Mouse (Mus musculus): ENCODE measurements at regions not wholly inside any gene's neighbourhood (a gene's known extent, or its start where the extent isn't known, plus 50 kb on each side); places are given as distances from the start of the nearest gene placed in this dataset.

DNA sequence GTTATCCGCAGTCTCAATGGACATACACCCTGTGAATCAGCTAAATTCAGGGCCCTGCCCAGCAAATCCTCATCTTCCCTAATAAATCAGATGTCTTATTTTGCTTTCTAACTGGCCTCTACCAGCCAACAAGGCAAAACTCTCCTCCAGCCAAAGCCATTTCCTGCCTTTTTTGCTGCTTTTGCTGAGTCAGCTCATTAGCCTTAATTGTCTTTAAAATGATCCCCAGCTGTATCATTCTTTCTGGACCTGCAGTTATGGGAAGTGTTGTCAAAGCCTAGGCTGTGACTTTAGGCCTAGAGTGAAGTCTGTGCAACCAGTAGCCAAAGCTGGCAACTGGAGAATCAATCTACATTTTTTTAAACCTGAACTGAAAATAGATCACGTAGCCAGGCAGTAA, 81.4 kb downstream of the Mtpn start:
- DNase-seq, result no peak

GRCm38 (mm10) chr6:35445007-35445406, 94.7 kb downstream of the Mtpn start:
- no peak for DNase-seq

DNA sequence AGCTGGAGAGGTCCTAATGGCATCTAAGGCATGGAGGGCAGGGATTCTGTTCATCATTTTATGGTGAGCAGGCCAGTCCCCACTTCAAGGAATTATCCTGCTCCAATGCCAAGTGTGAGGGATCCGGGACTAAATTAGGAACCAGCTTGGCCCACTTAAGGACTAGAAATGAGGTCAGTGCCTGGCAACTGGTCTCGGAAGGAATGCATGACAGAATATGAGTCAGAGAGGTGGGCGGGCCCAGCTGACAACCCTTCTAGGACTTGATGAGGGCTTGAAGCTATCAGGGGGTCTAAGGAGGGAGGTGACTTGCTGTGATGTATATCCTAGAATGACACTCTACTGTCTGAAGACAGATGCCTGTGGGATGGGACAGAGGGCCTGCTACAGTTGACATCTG, 100.4 kb upstream of the Fam180a start:
- DNase-seq, result no peak

DNA sequence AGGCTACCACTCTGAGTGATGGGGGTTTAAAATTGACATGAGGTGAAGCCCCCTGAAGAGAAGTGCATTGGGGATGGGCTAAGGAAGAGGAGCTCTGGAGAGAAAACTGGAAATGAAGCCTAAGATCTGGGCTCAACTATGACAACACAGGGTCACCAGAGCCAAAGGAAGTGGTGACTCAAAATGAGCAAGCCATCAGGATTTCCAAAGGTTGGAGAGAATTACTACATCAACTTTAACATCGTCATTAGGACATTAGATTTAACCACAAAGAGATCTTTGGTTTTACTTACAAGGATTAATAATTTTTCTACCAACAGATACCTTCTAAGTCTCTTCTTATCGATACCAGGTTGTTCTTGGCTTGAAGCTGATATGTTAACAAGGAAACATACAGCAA, 98.6 kb upstream of the Fam180a start:
- no peak for DNase-seq

DNA sequence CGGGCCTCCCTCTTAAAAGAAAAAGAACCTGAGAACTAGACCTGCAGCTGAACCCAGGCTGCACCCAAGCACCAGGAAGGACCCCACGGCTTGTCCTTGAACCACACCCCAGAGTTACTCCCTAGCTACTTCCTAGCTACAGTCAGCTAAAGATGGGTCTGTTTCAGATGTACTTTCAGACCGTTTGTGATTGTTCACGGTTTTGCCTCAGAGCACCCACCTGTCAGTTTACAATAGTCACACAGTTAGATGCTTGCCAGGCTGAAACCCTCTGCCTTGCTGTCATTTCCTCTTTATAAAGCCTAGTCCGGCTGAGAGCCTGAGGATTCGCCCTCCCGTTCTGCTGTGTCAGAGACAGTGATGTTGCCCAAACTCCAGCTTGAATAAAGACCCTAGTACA, 95.0 kb upstream of the Fam180a start:
- no peak for DNase-seq

GRCm38 (mm10) chr6:35405044-35405443, 79.1 kb upstream of the Fam180a start:
- DNase-seq, result no peak

- DNase-seq, result no peak
Measured at GRCm38 (mm10) chr6:35403341-35403910, 77.5 kb upstream of the Fam180a start.

DNA sequence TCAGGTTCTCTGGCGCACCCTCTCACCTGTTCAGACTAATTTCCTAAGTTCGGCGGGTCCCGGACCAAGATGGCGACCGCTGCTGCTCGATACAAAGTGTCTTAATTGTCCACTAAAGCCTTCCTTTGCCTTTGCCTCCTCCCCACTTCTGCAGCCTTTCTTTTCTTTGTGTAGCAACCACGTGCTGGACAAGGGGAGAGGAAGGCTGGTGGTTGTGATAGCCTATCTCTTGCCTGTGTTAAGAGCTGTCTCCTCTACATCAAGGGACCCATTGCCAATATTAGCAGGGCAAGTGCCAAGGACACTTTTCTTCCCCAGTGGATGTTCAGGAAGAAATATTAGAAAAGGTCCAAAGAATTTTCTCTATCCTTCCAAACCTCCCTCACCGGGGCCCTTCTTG, 69.8 kb upstream of the Fam180a start:
- DNase-seq, result no peak

DNA sequence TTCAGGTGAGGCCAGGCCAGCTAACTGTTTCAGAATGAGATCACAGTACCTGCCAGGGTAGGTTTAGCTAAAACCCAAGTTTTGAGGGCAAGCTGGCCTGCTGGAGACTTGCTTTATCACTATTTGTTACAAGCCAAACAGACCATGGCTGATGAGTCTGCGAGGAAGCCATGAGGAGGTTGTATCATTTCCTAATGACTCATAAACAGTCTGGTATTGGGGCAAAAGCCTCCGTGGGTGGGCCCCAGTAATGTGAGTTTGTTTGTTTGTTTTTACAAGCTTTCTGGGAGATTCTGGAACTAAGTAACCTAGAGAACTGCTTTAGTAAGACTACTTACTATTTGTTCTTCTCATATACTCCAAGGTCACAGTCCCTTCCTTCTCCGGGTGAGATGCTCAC, 62.9 kb upstream of the Fam180a start:
- DNase-seq, result no peak

- DNase-seq, result no peak
Measured at GRCm38 (mm10) chr6:35381536-35381935, 55.6 kb upstream of the Fam180a start.

DNA sequence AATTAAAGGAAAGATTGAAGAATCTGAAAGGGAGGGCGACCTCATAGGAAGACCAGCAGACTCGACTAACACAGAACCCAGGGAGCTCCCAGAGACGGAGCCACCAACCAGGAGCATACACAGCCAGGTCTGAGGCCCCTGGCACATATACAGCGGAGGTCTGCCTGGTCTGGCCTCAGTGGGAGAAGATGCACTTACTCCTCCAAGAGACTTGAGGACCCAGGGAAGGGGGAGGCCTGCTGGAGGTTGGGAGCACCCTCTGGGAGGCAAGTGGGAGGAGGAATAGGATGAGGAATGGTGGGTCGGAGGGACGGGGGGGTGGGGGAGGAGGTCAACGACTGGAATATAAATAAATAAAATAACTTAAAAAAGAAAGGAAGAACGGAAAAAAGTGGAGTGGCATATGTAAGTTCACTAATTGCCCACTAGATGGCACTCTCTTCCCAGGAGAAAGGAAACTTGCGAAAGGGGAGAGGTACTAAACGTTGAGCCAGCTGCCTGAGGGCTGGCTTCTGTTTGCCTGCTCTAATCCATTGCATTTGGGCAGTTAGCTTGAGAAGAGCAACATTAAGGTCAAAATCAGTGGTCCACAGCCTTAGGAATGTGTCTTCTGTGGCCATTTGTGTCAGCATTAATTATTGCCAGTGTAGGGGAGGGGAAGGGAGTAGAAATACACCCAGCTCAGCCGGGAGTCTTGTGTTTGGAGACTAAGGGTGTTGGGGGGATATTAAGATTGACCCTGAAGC, 55.0 kb upstream of the Fam180a start:
- peak; percentile 38 to 39 for DNase-seq

- peak; percentile 85 to 90 for DNase-seq
Measured at GRCm38 (mm10) chr6:35379890-35380289, 53.9 kb upstream of the Fam180a start.

- no peak for DNase-seq
Measured at GRCm38 (mm10) chr6:35378851-35379250, 52.9 kb upstream of the Fam180a start.

- DNase-seq, result no peak
Measured at GRCm38 (mm10) chr6:35377535-35377934, 51.6 kb upstream of the Fam180a start.

DNA sequence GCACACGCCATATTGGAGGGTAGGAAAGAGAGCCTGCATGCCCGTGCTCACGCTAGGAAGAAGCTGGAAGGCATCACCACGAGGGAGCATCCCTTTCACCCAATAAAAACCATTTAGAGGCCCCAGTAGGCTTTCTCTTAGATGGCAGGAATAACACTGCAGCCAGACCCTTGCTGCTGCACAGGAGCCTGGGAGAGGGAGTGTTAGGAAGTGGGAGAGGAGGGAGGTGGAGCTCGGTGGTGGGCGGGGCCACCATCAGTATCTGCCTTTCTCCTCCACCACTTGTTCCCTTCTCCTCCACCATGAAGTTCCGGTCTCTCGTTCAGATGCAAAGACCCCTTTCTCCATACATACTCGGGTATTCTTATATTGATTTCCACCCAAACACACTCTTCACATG, 50.6 kb upstream of the Fam180a start:
- DNase-seq, result no peak
